Mouse (Mus musculus): Measurements from ENCODE around the gene Cyb5r2. TPM values are rescaled to one million over a fixed set of nuclear protein-coding genes. Genes with fewer than 3 reads are reported as not detected.

The Cyb5r2 gene
- total RNA-seq, 2 experiments from 2014 or later: not detected

GRCm38 (mm10) chr7:107749270-107749669, 8.6 kb downstream of the Cyb5r2 start:
- peak; percentile 30 to 35 for DNase-seq (ENCODE audit: extremely low spot score in 1 of 2, low spot score in 2 of 2)
- Histone ChIP-seq H3K27ac (no peak overlapping the region), H3K4me3 (no peak overlapping the region)
- intact Hi-C loops (cut with DNase I): loop anchor here (1.0 to 10.0 kb wide), 5 partner anchors 30 to 534 kb away; partner anchors contain the start of gene Ppfibp2
- peak; percentile 79 for TF ChIP-seq CTCF (IDR thresholded peaks at IDR 0.05)

GRCm38 (mm10) chr7:107747954-107748353, 9.9 kb downstream of the Cyb5r2 start:
- peak; percentile 75 for TF ChIP-seq CTCF (IDR thresholded peaks at IDR 0.05)
- DNase-seq (ENCODE audit: extremely low spot score in 1 of 2, low spot score in 2 of 2): peak; percentile 35 to 49
- intact Hi-C loops (cut with DNase I): loop anchor here (2.0 to 10.0 kb wide), 4 partner anchors 87 to 533 kb away; partner anchors contain the start of gene Ppfibp2
- Histone ChIP-seq H3K4me3 (no peak overlapping the region), H3K27ac (no peak overlapping the region)

DNA sequence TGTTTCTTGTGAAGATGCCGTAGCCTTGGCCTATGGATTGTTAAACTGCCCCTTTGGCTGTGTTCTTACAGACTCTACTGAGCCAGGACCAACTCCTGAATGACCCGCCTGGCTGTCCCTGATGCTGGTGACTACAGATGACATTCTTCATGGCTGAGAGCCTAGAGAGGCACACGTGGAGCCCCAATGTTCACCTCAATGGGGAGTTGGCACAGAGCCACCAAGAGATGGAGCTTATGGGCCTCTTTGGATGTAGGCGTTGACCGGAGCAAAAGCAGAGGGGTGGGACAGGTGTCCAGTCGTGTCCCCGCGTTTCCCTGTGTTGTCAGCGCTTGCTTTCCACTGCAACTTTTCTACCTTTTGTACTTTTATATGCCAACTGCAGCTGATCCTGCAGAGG, 10.4 kb downstream of the Cyb5r2 start:
- H3K27ac ChIP-seq: no peak overlapping the region
- TF ChIP-seq CTCF (IDR thresholded peaks at IDR 0.05): no peak
- intact Hi-C loops (cut with DNase I): loop anchor here (5.0 to 10.0 kb wide), 3 partner anchors 150 to 533 kb away; partner anchors contain the start of gene Ppfibp2
- no peak for DNase-seq (ENCODE audit: extremely low spot score in 1 of 2, low spot score in 2 of 2)
- H3K4me3 ChIP-seq: no peak overlapping the region

- TF ChIP-seq CTCF (IDR thresholded peaks at IDR 0.05): no peak
- intact Hi-C loops (cut with DNase I): loop anchor here (5.0 to 10.0 kb wide), 3 partner anchors 149 to 531 kb away; partner anchors contain the start of gene Ppfibp2
- Histone ChIP-seq H3K4me3 (no peak overlapping the region), H3K27ac (no peak overlapping the region)
- no peak for DNase-seq (ENCODE audit: extremely low spot score in 1 of 2, low spot score in 2 of 2)
Observed at GRCm38 (mm10) chr7:107746036-107746435, 11.8 kb downstream of the Cyb5r2 start.

GRCm38 (mm10) chr7:107745111-107745510, 12.7 kb downstream of the Cyb5r2 start:
- TF ChIP-seq CTCF (IDR thresholded peaks at IDR 0.05): no peak
- DNase-seq (ENCODE audit: extremely low spot score in 1 of 2, low spot score in 2 of 2): no peak
- intact Hi-C loops (cut with DNase I): loop anchor here (5.0 to 10.0 kb wide), 3 partner anchors 148 to 530 kb away; partner anchors contain the start of gene Ppfibp2
- Histone ChIP-seq H3K27ac (no peak overlapping the region), H3K4me3 (no peak overlapping the region)

DNA sequence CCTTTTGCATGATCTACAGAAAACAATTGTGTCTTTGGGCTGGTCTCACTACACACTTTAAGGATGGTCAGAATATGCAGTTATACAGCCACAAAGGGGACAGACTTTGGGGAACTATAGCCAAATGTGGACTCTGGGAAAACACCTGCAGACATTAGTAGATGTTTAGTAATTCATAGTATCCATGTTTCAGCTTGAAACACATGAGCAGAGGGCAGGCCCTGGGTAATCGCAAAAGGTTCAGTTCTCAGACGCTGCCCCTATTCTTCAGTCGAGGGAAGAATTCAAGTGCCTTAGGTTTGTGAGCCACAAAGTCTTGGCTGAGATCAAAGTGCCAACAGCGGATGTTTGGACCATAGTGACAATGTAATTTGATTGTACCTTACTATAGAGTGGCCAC, 13.4 kb downstream of the Cyb5r2 start:
- DNase-seq (ENCODE audit: extremely low spot score in 1 of 2, low spot score in 2 of 2): no peak
- intact Hi-C loops (cut with DNase I): loop anchor here (10.0 kb wide), 1 partner anchor 530 kb away; no protein-coding TSS in a partner anchor
- H3K4me3 ChIP-seq: no peak overlapping the region
- H3K27ac ChIP-seq: no peak overlapping the region
- no peak for TF ChIP-seq CTCF (IDR thresholded peaks at IDR 0.05)

- no peak for TF ChIP-seq CTCF (IDR thresholded peaks at IDR 0.05)
- intact Hi-C loops (cut with DNase I): loop anchor here (10.0 kb wide), 1 partner anchor 528 kb away; no protein-coding TSS in a partner anchor
- Histone ChIP-seq H3K27ac (no peak overlapping the region), H3K4me3 (no peak overlapping the region)
- no peak for DNase-seq (ENCODE audit: extremely low spot score in 1 of 2, low spot score in 2 of 2)
Observed at GRCm38 (mm10) chr7:107742963-107743465, 14.8 kb downstream of the Cyb5r2 start.

GRCm38 (mm10) chr7:107738726-107739125, 19.1 kb downstream of the Cyb5r2 start:
- TF ChIP-seq CTCF (IDR thresholded peaks at IDR 0.05): peak; percentile 51
- intact Hi-C loops (cut with DNase I): loop anchor here (1.0 kb wide), 1 partner anchor 75 kb away; no protein-coding TSS in a partner anchor
- H3K4me3 ChIP-seq: no peak overlapping the region
- H3K27ac ChIP-seq: no peak overlapping the region
- peak; percentile 22 to 29 for DNase-seq (ENCODE audit: extremely low spot score in 1 of 2, low spot score in 2 of 2)

- intact Hi-C loops (cut with DNase I): no loop called here
- no peak for DNase-seq (ENCODE audit: extremely low spot score in 1 of 2, low spot score in 2 of 2)
- no peak; the same call in 1 of the 2 replicates for TF ChIP-seq CTCF (IDR thresholded peaks at IDR 0.05)
- Histone ChIP-seq H3K27ac (no peak overlapping the region), H3K4me3 (no peak overlapping the region)
Observed at GRCm38 (mm10) chr7:107733162-107733561, 24.7 kb downstream of the Cyb5r2 start.

DNA sequence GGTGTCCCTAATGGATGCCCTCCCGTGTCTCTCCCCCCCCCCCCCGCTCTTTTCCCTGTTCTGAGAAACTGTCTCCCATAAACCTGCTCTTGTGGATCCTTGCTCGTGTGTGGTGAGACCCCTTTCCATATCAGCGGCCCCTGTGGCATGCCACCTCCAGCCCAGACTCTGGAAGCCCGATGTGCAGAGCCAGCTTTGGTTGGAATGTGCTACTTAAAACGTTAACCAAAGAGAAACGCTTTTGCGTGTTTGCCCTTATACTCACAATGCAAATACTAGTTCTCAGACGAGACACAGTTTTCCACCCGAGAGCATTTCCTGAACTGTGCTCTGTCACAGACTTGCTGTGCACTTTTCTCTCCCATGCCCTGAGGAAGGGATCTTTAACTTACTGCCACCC, 27.2 kb downstream of the Cyb5r2 start:
- no peak overlapping the region for H3K4me3 ChIP-seq
- no peak for DNase-seq (ENCODE audit: extremely low spot score in 1 of 2, low spot score in 2 of 2)
- no peak overlapping the region for H3K27ac ChIP-seq
- intact Hi-C loops (cut with DNase I): no loop called here
- no peak for TF ChIP-seq CTCF (IDR thresholded peaks at IDR 0.05)

GRCm38 (mm10) chr7:107727538-107727937, 30.3 kb downstream of the Cyb5r2 start:
- intact Hi-C loops (cut with DNase I): no loop called here
- no peak for TF ChIP-seq CTCF (IDR thresholded peaks at IDR 0.05)
- no peak overlapping the region for H3K27ac ChIP-seq
- no peak for DNase-seq (ENCODE audit: extremely low spot score in 1 of 2, low spot score in 2 of 2)
- H3K4me3 ChIP-seq: no peak overlapping the region

GRCm38 (mm10) chr7:107722536-107722935, 35.3 kb downstream of the Cyb5r2 start:
- intact Hi-C loops (cut with DNase I): no loop called here
- DNase-seq (ENCODE audit: extremely low spot score in 1 of 2, low spot score in 2 of 2): no peak
- Histone ChIP-seq H3K27ac (no peak overlapping the region), H3K4me3 (no peak overlapping the region)
- no peak for TF ChIP-seq CTCF (IDR thresholded peaks at IDR 0.05)

DNA sequence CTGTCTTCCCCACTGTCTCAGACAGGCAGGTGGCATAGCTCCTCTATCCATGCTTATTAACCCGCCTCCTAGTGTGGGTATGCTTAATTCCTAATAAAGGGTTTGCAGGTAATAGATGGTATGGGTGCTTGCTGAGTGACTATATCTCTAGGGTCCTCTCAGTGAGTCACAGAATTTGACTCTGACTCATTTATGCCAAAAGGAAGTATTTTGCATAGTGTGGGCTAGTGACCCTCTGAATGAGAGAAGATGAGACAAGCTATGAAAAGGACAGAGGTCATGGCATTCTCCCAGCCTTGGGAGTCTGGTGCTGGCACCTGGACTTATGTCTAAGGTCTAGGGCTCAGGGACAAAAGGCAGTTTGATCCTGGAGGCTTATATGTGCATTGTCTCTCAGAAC, 37.1 kb downstream of the Cyb5r2 start:
- intact Hi-C loops (cut with DNase I): no loop called here
- no peak overlapping the region for H3K27ac ChIP-seq
- no peak for DNase-seq (ENCODE audit: extremely low spot score in 1 of 2, low spot score in 2 of 2)
- H3K4me3 ChIP-seq: no peak overlapping the region
- TF ChIP-seq CTCF (IDR thresholded peaks at IDR 0.05): no peak

All from left cerebral cortex, adult 2 months (tissue).